Mouse (Mus musculus) skeletal muscle tissue, adult 2 months (tissue): ENCODE measurements at regions not wholly inside any gene's neighbourhood (a gene's known extent, or its start where the extent isn't known, plus 50 kb on each side); places are given as distances from the start of the nearest gene placed in this dataset.

ENCODE experiments used
- DNase-seq: peaks from one replicate; pipeline ENCODE4 v3.0.0-alpha.2; 2012; ENCODE audit warnings: low read depth, low spot score

GRCm38 (mm10) chr8:98572597-98573514 lies 843.4 kb downstream of the Cdh8 start:
- DNase-seq: no peak

GRCm38 (mm10) chr8:98566661-98567060 lies 849.6 kb downstream of the Cdh8 start:
- no peak for DNase-seq

GRCm38 (mm10) chr8:98518459-98518858 lies 897.8 kb downstream of the Cdh8 start:
- DNase-seq: no peak

- no peak for DNase-seq
Observed at GRCm38 (mm10) chr8:98515246-98515645, 901.0 kb downstream of the Cdh8 start.

GRCm38 (mm10) chr8:98496793-98497192 lies 919.5 kb downstream of the Cdh8 start:
- no peak for DNase-seq

GRCm38 (mm10) chr8:98463375-98464030 lies 952.8 kb downstream of the Cdh8 start:
- no peak for DNase-seq

- no peak for DNase-seq
Observed at GRCm38 (mm10) chr8:98455539-98455938, 960.7 kb downstream of the Cdh8 start.
